Mouse (Mus musculus): ENCODE measurements around the gene Wipf2. TPM values are rescaled to one million over a fixed set of nuclear protein-coding genes. Genes with fewer than 3 reads are reported as not detected.

The Wipf2 gene
- total RNA-seq, 2 experiments from 2014 or later: 68.6 to 70.9 TPM

DNA sequence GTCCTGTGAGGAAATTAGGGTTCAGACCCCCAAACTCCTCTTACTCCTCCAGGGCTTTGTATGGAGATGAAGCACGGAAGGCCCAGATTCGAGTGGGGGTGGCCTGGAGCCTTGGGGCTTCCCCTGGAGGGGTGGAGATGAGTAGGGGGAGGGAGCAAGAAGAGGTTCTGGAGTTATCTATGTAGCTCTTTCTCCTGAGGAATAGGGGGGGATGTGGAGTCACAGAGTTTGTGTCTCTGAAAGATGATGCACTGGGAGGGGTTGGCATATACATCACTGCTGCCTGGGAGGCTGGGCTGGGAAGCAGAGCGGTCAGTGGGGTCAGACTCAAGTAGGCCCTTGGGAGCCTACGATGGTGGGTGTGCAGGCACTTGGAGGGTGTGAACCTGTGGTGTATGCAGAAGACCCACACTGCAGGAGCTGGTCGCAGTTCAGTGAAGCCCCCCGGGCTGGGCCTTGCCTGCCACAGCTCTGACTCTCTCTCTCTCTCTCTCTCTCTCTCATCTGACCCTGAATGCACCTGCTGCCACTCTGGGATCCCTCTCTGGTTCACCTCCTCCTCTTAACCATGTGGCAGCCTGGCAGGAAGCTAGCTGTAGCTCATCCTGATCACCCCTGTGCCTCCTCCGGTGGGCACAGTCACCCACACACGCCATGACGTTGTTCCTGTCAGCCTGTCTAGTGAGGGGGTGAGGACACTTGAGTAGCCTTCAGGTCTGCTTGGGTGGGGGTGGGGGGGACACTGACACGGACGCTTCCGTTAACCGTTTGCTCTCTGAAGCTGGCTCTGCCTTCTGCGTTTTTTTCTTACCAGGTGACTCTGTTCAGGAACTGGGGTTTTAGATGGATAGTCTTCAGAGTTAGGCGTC, 75.9 kb downstream of the Wipf2 start:
- Histone ChIP-seq H3K27ac (peak overlapping the region; percentile 91; the same call in 1 of the 2 replicates), H3K4me3 (peak overlapping the region; percentile 63; the same call in 1 of the 2 replicates)
- DNase-seq (ENCODE audit: low spot score in 2 of 2): no peak
- no peak for TF ChIP-seq CTCF (conservative IDR thresholded peaks at IDR 0.05)

DNA sequence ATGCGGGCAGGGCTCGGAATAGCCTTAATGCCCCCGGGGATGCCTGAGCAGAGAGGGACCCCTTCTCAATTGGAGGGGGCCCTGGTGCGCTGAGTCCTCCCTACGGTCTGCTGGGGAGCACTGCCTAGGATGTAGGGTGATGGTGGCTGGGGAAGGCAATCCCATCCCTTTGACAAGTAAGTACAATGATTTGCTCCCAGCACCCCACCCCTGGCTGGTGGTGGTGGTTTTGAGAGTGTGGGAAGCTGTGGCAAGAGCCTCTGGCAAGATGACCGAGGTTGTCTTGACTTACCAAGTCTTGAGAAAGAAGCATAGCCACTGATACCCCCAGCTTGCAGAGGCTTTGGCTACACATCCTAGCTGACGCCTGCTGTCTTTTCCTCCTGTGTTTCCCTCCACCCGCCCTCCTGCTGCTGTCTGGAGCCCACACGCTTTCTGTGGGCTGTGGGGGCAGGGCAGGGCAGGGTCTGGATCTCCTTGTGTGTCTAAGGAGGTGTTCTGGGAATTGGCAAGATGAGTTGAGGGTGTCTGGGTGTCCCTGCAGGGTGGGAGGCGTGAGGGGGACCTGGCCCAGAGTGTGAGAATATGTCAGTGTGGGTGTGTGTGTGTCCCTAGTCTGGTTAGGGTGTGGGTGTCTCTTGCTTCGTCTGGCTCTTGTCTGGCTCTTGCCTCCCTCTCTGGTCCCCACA, 76.7 kb downstream of the Wipf2 start:
- no peak for DNase-seq (ENCODE audit: low spot score in 2 of 2)
- no peak for TF ChIP-seq CTCF (conservative IDR thresholded peaks at IDR 0.05)
- Histone ChIP-seq H3K4me3 (peak overlapping the region; percentile 15; the same call in 1 of the 2 replicates), H3K27ac (peak overlapping the region; percentile 91; the same call in 1 of the 2 replicates)

DNA sequence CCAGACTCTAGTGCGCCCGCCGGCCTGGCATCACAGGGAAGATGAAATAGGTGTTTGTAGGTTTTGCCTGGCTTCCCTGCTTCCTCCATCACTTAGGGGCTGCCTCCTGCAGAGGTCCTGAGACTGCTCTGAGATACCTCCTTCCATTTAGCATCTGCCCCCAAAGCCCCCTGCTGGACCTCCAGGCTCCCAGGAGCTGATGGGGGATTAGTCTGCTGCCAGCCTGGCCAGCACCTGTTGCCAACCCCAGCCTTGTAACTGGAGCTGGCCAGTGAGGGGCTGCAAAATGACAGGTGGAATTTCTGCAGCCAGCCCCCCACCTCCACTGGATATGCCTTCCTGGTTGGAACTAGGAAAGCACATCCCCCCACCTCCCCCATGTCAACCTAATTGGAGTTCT, 77.3 kb downstream of the Wipf2 start:
- DNase-seq (ENCODE audit: low spot score in 2 of 2): no peak
- Histone ChIP-seq H3K4me3 (peak overlapping the region; percentile 54; the same call in 1 of the 2 replicates), H3K27ac (peak overlapping the region; percentile 91)
- TF ChIP-seq CTCF (conservative IDR thresholded peaks at IDR 0.05): no peak

DNA sequence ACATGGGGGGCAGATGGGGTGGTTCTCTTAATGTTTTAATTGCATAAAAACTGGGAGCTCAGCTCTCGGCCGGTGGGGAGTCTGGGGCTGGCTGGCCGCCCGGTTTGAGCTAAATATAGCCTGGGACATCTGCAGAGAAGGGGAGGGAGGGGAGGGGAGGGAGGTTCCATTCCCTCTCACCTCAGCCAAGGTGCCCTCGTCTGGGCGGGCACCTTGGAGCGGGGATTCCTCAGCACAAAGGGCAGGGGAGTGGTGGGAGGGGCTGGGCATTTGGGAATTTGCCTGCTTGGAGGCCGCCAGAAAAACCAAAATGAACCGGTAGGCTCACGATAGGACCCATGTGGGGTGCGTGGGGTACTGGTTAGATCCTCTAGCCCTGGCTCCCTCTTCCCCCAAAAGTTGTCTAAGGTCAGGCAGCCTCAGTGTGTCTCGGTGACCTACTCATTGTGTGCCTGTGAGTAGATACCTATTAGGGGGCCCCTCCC, 77.9 kb downstream of the Wipf2 start:
- Histone ChIP-seq H3K27ac (peak overlapping the region; percentile 91), H3K4me3 (peak overlapping the region; percentile 54)
- DNase-seq (ENCODE audit: low spot score in 2 of 2): peak in 1 of 2 experiments; percentile 76
- TF ChIP-seq CTCF (conservative IDR thresholded peaks at IDR 0.05): no peak

DNA sequence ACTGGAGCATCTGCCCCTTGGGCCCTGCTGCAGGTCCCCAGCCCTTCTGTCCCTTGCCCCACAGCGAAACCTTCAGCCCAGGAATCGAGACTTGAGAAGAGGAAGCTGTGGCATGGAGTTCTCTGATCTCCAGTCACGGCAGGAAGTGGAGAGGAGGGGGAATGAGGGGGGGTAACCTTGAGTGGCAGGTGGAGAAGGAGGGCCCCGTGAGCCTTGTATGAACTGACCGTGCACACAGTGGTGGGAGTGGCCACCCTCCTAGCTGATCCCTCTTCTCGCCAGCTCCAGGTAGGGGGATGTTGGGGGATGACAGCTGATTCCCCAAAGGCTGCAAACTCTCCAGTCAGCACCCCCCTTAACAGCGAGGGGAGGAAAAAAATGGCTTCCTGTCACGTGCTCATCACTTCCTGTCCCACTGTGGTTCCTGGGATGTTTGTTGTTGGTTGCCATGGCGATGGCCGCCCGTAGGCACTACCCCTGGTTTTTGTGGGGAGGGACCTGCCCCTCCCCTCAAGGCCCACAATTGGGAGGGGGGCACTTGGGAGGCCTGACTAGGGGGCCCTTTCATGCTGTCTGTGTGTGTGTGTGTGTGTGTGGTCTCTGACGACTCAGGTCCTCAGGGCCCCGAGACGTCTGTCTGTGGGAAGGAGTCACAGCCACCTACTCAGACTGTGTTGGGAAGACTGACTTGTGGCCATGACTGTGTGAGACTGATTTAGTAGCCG, 78.5 kb downstream of the Wipf2 start:
- Histone ChIP-seq H3K27ac (peak overlapping the region; percentile 91), H3K4me3 (peak overlapping the region; percentile 54)
- no peak for TF ChIP-seq CTCF (conservative IDR thresholded peaks at IDR 0.05)
- no peak for DNase-seq (ENCODE audit: low spot score in 2 of 2)

DNA sequence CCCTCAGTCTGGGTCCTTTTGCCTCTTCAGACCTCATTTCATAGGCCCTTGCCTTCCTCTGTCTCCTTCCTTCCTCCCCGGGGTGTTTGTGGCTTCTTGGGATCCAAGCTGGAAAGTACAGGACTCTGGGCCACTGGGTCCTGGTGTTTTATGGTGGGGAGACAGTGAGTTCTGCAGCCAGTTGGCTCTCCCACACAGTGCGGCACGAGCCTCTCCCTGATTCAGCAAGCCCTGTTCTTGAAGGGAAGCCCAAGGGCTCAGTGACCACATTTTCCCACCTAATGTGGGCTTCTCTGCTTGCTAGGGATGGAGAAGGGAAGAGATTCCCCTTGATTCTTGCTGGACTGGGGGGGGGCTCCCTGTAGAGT, 79.1 kb downstream of the Wipf2 start:
- TF ChIP-seq CTCF (conservative IDR thresholded peaks at IDR 0.05): no peak
- Histone ChIP-seq H3K27ac (peak overlapping the region; percentile 91), H3K4me3 (peak overlapping the region; percentile 54)
- DNase-seq (ENCODE audit: low spot score in 2 of 2): no peak

DNA sequence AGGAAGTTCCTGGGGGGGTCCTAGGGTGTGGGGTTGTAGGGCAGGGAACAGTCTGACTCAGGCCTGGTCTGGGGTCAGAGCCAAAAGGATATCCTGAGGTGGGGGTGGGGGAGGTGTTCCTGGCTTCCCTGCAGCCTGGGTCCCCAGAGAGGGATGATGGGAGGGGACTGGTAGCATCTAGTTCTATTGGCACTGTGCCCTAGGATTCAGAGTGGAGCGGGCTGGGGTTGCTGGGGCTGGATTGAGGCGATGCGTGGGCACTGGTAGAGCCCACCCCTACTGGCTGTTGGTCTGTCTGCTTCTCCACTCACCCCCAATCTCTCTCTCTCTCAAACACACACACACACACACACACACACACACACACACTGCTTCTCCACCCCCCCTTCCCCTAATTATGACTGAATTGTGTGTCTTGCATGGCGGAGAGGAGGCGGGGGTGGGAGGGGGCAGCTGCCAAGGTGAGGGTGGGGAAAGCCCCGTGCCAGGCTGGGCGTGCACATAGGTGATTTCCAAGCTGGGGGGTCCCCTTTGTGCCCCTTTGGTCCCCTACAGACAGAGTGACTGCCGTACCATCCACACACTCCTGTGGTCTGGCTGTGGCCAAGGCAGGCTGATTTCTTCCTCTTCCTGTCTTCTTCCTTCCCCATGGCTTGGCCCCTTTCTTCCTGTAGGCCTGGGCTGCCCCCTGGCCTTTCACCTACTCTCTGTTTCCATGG, 79.6 kb downstream of the Wipf2 start:
- DNase-seq (ENCODE audit: low spot score in 2 of 2): no peak
- no peak for TF ChIP-seq CTCF (conservative IDR thresholded peaks at IDR 0.05)
- H3K4me3 ChIP-seq: no peak overlapping the region
- peak overlapping the region; percentile 48; the same call in 1 of the 2 replicates for H3K27ac ChIP-seq

DNA sequence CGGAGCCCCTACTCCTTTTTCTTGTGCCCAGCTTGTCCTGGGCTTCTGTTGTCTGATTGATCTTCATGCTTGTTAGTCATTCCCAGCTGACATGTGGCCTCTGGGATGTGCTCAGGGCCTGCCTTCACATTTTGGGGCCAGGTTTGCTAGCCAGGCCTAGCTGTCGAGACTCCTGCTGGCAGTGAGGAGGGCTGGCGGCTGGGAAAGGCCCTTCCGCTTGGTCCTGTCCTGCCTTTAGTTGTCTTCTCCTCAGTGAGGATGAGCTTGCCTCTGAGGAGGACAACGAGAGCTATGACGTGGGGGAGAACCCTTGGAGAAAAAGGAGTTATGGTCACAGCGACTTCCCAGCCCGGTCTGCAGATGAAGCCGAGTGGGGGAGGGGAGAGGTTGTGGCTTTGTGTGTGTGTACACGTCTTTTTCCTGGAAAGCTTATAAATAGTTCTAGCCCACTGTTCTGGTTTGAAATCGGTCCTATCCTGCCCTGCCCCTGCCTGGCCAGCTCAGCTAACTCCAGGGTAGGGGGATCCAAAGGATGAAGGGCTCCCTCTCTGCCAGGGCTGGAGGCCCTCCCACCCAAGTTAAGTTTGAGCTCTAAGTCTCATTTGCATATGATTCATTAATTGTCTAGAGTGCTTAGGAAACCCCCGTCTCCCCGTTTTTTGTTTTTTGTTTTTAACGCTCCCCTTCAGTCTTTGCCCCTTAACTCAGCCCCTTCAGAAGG, 80.5 kb downstream of the Wipf2 start:
- no peak overlapping the region for H3K4me3 ChIP-seq
- H3K27ac ChIP-seq: peak overlapping the region; percentile 48; the same call in 1 of the 2 replicates
- no peak for DNase-seq (ENCODE audit: low spot score in 2 of 2)
- TF ChIP-seq CTCF (conservative IDR thresholded peaks at IDR 0.05): no peak

DNA sequence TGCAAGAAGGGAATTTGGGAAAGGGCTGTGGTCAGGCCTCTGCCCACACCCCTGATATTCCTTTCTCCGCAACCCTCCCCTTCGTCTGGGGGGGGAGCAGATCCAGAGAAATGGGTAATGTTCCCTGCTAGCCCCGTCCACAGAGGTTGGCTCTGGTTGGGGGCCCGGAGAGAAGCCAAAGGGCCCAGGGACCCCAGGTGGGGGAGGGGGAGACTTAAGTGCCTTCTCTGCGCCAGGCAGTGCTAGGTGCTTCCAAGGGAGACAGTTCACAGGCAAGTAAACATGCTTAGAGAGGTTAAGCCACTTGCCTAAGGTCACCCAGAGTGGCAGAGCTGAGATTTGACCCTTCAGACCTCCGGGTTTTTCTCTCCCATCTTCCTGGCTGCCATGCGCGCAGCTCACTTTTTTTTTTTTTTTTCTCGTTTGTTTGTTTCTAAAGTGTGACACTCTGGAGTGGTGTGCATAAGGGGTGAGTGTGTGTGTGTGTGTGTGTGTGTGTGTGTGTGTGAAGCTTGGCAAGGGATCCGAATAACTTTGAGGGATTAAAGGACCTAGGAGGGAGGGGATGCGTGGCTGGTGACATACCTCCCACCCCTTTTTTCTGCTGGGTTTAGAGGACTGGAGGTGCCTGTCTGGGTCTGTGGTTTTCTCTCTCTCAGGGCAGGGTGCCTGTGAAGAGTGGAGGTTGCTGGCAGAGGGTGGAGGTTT, 81.6 kb downstream of the Wipf2 start:
- H3K27ac ChIP-seq: no peak overlapping the region
- DNase-seq (ENCODE audit: low spot score in 2 of 2): no peak
- H3K4me3 ChIP-seq: no peak overlapping the region
- TF ChIP-seq CTCF (conservative IDR thresholded peaks at IDR 0.05): no peak

DNA sequence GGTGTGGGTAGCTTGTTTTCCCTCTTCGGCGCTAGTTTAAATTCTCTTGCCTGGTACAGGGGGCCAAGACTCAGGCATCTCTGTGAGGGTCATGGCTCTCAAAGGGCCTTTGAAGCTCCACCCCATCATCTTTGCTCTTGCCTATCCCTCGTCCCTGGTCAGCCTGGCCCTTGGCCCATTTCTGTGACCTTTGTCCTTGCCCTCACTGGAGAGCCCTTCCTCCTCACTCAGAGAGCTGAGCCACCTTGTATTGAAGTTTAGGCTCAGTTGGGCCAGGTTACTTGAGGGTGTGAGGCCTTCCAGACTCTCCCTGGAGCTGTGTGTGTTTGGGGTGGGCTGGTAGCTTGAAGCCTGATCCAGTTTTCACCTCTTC, 82.2 kb downstream of the Wipf2 start:
- no peak for TF ChIP-seq CTCF (conservative IDR thresholded peaks at IDR 0.05)
- Histone ChIP-seq H3K4me3 (no peak overlapping the region), H3K27ac (no peak overlapping the region)
- no peak for DNase-seq (ENCODE audit: low spot score in 2 of 2)

DNA sequence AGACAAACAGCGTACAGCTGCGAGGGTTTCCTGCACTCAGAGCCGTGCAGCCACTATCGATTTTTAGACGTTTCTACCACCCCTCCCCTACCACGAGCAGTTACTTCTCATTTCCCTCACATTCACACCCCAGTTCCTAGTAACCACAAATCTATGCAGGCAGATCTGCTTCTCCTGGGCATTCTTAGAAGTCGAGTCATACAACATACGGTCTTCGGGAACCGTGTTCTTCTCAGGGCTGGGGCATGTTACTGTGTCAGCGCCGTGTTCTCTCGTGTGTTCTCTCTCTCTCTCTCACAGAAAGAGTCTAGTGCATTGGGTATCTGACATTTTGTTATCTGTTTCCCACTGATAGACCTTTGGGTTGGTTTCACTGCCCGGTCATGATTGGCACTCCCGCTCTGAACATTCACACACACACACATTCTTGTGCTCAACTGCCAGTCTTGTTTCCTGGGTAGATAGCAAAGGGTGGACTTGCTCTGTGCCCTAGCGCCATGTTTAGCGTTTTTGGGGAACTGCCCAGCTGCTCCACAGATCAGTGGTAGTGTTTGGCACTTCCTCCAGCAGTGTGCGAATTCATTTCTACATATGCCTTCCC, 84.6 kb downstream of the Wipf2 start:
- no peak overlapping the region for H3K27ac ChIP-seq
- no peak for DNase-seq (ENCODE audit: low spot score in 2 of 2)
- no peak for TF ChIP-seq CTCF (conservative IDR thresholded peaks at IDR 0.05)
- no peak overlapping the region for H3K4me3 ChIP-seq

Data from layer of hippocampus, adult 2 months (tissue).